Mouse (Mus musculus) testis, postnatal 14 days (tissue): ENCODE results near the gene Arl8a.

Source experiments
- DNase-seq: peaks from one replicate; pipeline ENCODE4 v3.0.0; 2021; ENCODE audit warnings: low spot score

Arl8a gene

DNA sequence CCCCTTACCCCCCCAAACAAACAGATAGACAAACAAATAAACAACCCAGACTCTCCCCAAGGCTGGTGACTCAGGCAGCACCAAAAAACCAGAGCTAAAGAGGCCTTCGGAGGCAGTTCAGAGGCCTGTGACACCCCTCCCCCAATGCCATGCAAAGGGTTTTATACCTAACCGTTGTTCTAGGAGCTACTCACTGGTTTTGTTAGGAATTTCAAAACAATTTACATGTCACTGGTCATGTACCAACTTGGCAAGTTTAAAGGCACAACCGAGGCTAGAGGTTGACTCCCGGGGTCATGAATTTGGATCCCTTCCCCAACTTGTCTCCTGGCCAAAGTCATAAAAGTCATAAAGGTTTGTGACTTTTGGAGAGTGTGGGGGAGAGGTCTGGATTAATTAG lies 53.8 kb downstream of the Arl8a start:
- DNase-seq, result no peak

DNA sequence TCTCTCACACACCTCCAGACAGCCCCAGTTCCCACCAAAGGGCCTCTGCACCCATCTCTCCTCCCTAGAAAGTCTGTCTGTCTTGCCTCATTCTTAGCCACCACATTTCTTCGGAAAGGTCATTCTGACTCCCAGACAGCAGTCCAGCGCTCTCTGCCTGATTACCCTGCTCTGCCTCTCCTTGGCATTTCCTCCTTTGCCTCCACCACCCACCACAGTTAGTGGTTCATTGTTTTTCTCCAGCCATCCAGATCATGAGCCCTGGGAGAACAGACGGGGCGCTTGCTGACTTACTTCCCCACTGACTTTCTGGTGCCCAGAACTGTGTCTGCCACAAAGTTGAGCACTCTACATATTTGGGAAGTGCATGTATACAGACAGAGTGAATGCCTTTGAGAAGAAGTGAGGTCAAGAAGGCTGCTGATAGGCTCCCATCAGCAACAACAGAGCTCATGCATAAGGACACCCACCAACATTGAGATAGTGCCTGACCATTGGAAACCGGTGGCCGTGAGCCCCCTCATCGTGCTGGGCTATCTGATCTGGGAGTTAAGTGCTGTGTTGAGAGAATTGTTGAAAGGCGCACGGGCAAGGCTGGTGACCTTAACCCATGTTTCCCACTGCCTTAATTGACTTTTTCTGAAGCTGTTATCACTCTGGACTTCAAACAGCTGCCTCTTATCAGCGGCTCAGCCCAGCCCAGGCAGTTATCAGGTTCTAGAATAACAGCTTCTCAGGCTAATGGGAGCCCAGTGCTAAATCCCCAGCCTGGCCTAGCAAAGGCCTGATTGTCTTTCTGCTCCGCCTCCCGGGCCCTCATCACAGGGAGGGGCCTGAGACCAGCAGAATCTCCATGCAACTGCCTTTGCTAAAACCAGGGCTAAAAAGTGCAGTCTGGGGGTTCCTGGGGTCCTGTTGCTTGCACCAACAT lies 57.8 kb downstream of the Arl8a start:
- DNase-seq, result no peak

DNA sequence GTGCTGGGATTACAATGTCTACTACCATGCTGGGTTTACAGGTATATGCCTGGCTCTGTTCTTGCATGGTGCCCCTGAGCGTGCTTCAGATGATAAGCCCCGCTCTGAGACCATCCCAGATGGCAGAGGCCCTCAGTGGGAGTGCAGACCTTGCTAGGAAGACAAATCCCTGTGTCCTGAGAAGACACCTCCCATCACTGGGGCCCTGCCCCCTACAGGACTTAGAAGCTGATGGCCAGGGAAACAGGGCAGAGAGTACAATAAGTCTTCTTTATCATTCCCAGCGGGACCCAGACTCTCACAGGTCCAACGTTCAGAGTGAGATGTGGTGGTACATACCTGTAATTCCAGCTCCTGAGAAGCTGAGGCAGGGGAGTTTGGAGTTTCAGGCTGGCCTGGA lies 58.6 kb downstream of the Arl8a start:
- no peak for DNase-seq
